Mouse (Mus musculus): Measurements from ENCODE around the gene Adal.

The Adal gene

DNA sequence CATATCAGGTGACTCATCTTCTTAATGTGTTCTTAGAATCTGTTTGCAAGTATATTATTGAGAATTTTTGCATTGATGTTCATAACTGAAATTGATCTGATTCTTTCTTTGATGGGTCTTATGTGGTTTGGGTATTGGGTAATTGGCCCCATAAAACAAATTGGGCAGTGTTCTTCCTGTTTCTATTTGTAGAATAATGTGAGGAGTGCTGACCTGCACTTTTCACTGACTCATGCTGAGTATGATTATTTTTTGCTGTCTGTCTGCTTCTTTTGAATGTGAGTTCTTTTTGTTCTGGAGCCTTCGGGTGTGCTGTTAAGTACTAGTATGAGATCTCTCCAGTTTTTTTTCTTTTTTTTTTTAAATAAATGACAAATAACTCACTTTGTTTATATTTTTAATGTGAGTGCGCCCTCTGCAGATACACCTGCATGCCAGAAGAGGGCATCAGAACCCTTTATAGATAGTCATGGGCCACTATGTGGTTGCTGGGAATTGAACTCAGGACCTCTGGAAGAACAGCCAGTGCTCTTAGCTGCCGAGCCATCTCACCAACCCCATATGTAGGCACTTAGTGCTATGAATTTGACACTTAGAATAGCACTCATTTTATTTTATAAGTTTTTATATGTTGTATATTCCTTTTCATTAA lies 38.7 kb downstream of the Adal start:
- DNase-seq (ENCODE audit: low spot score in 2 of 2) = no peak

DNA sequence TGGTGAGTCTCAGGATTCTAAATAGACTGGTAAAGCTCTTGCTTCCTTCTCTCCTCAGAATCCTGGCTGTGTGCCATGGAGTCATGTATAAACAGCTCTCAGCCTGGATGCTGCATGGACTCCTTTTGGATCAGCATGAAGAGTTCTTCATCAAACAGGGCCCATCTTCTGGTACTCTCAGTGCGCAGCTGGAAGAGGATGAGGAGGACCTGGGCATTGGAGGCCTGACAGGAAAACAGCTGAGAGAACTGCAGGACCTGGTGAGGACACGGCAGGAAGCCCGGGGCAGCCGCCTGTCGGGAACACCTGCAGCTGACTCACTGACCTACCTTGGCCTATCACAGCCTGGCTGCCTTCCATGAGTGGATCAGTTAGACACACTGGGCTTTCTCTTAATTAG lies 43.2 kb downstream of the Adal start:
- DNase-seq (ENCODE audit: low spot score in 2 of 2) = no peak

DNA sequence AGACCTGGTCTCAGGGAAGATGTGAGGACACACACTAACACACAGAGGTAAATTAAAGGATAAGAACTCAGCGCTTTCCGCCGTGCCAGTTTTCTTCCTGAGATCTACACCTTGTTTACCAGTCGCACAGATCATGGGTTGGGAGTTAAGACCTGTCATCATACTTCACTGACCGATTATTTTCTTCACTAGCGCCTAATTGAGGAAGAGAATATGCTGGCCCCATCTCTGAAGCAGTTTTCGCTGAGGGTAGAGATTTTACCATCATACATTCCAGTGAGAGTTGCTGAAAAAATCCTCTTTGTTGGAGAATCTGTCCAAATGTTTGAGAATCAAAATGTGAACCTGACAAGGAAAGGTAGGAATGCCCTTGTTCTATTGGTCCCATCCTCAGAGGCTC lies 43.9 kb downstream of the Adal start:
- DNase-seq (ENCODE audit: low spot score in 2 of 2) = no peak

DNA sequence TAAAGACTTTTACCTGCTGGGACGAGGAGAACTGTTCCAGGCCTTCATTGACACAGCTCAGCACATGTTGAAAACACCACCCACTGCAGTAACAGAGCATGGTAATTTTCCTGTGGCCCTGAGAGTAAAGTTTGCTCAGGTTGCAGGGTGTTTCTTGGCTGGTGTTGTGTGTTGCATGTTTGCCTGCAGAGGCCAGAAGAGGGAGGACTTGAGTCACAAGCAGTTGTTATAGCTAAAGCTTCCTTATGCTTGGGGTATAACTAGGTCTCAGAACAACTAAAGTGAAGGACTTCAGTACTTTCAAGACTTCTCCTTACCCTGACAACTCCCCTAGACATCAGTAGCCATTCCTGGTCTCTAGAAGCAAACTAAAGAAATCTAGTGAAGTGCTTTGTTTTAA lies 48.3 kb downstream of the Adal start:
- DNase-seq (ENCODE audit: low spot score in 2 of 2) = no peak

DNA sequence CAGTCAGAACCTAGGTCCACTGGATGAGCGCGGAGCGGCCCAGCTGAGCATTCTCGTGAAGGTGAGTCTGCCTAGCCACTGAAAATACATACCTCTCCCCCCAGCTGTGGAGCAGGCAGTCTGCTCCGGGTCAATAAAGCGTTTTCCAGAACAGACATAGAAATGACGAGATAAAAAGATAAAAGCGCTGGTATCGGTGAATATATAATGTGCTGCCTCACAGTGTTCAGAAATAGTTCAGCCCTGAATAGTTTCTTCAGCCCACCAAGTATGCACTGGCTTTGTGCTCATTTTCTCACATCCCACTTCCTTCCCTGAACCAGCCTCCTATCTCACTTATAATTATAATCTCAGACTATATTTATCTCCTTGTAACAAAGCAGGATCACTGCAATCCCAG lies 55.2 kb downstream of the Adal start:
- DNase-seq (ENCODE audit: low spot score in 2 of 2) = no peak

DNA sequence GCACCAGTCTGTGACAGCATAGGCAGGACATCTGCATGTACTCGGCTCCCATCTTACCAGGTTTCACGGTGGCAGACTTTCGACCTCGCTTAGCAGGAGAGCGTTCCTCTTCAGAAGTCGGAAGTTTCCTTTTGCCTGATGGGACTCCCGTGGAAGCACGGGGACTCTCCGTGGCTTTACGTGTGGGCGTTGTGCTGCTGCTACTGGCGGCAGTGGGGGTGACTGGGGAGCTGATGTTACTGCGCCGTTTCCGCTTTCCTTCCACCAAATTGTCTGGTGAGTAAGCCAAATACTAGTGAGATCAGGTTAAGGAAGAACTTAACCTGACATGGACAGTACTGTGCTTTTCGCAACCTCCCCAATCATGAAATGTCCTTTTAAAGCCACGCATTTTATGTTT lies 64.0 kb downstream of the Adal start:
- DNase-seq (ENCODE audit: low spot score in 2 of 2) = no peak

Measured in spleen, postnatal 10 days (tissue).